Mouse (Mus musculus) cortical plate, adult 2 months (tissue): ENCODE results near the gene Agpat2.

Source experiments
- CTCF ChIP-seq: fragments of 200-500 bp; IDR thresholded peaks from 2 replicates; pipeline ENCODE4 v1.5.1; 2011; ENCODE audit warnings: mild to moderate bottlenecking, control low read depth, low read length; ENCODE audit not compliant: insufficient read depth; ENCODE audit errors: extremely low read depth
- POLR2A ChIP-seq: fragments of 200-500 bp; IDR thresholded peaks from 2 replicates; pipeline ENCODE4 v1.6.1; 2011; ENCODE audit warnings: mild to moderate bottlenecking, low read length, control low read depth; ENCODE audit not compliant: insufficient read depth; ENCODE audit errors: extremely low read depth

GRCm38 (mm10) chr2:26582741-26583140 is 21.5 kb downstream of the Agpat2 start:
- TF ChIP-seq CTCF (no peak), POLR2A (no peak)
